Mouse (Mus musculus) frontal cortex, postnatal 10 days (tissue): Measurements from ENCODE around the gene Abcc8.

ENCODE experiments used
- DNase-seq, 2 experiments: peaks; one replicate each; pipeline ENCODE4 v3.0.0; 2022; ENCODE audit warnings: low spot score in 2 of 2, mixed read lengths in 1 of 2

Abcc8 gene

DNA sequence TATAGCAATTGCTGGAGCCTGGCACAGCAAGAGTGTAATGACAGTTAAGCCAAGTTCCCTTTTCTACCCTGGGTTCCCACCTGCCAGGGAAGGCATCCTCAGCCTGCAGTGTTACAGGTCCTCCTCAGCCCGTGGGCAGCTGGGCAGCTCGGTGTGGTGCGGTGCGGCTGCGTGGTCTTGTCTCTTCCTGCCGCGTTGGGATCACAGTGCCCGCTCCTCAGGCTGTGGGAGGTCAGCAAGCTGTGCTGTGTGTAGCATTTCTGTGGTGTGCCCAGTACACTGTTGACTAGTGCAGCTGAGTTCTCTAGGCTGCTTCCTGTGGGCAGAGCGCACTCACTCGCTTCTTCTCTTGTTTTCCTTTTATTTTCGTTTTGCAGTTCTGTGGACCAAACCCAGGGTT is 121.0 kb downstream of the Abcc8 start:
- no peak for DNase-seq
